Comparison of ENCODE assay signal across 19 mouse cellular contexts in genomic region chr5:100239632-100240031, GRCm38 (mm10).
DNase-seq lines count a peak whose midpoint lies in the region; ATAC-seq lines count a peak whose summit lies in the region.
"Had no signal": no experiment of that assay in that cellular context is flagged by ENCODE, and none has a peak within 500 bp of the region (broad histone marks: within the 10 kb centered on the region; RNA-seq: fewer than 3 reads in every experiment).

No protein-coding gene starts in this region.

- ATAC-seq in midbrain, embryonic 13.5 days: peak; percentile 37; the same call in 1 of the 2 replicates
- no peak for ATAC-seq in midbrain, embryonic 11.5 days (ENCODE audit: low FRiP score)
- ATAC-seq in liver, embryonic 15.5 days (ENCODE audit: insufficient read depth): peak; percentile 47; the same call in 1 of the 2 replicates
- ATAC-seq: forebrain, embryonic 16.5 days; inflammation-experienced regulatory T-cells, adult 6 months had no signal

- no peak overlapping the region for H3K4me3 ChIP-seq in midbrain, embryonic 13.5 days (replicated peaks)
- no peak overlapping the region for H3K4me3 ChIP-seq in midbrain, embryonic 11.5 days (ENCODE audit: low read depth, low read length)
- no peak overlapping the region for H3K4me3 ChIP-seq in liver, embryonic 15.5 days (replicated peaks)
- H3K4me3 ChIP-seq: erythroblast, embryonic 14.5 days had no signal

- no peak for DNase-seq in midbrain, embryonic 11.5 days (ENCODE audit: low spot score, missing footprints)
- DNase-seq in c-Kit-positive CD71-negative TER-119-negative erythroid progenitor cells, embryonic 14.5 days (ENCODE audit: low read depth): peak; percentile 54
- DNase-seq in retina, postnatal 1 day: peak; percentile 90
- DNase-seq in testis, postnatal 10 days (ENCODE audit: low spot score): no peak
- no peak for DNase-seq in adrenal gland, adult 8-10 months
- DNase-seq in spleen, postnatal 14 days (ENCODE audit: low spot score in 2 of 2): no peak
- DNase-seq: cerebellum, adult 9-10 months; heart, postnatal 4 days; layer of hippocampus, postnatal 36 days; left cerebral cortex, postnatal 4 days; lung, embryonic 14.5 days; right cerebral cortex, postnatal 4 days had no signal

- no peaks in the 10 kb centered on the region; the same call in 1 of the 2 replicates for H3K4me1 ChIP-seq in midbrain, embryonic 13.5 days (replicated peaks)
- H3K4me1 ChIP-seq in midbrain, embryonic 11.5 days (ENCODE audit: control insufficient read depth, insufficient read depth, low read length): no peaks in the 10 kb centered on the region; the same call in 1 of the 2 replicates
- H3K4me1 ChIP-seq in liver, embryonic 15.5 days (replicated peaks): peaks cover 3% of the 10 kb centered on the region; the same call in 1 of the 2 replicates

- 50% methylated on average over 7 of the region's 7 CpGs for WGBS in midbrain, embryonic 13.5 days
- WGBS in midbrain, embryonic 11.5 days: 55% methylated on average over 7 of the region's 7 CpGs
- WGBS in liver, embryonic 15.5 days (ENCODE audit: insufficient replicate concordance): 31% methylated on average over 7 of the region's 7 CpGs

- no peak overlapping the region for H3K4me2 ChIP-seq in midbrain, embryonic 13.5 days (replicated peaks)
- H3K4me2 ChIP-seq in midbrain, embryonic 11.5 days: no peak overlapping the region
- H3K4me2 ChIP-seq in liver, embryonic 15.5 days: no peak overlapping the region
- H3K4me2 ChIP-seq: heart, embryonic 11.5 days; lung, embryonic 14.5 days had no signal

- H3K27ac ChIP-seq in midbrain, embryonic 13.5 days: no peak overlapping the region
- no peak overlapping the region for H3K27ac ChIP-seq in midbrain, embryonic 11.5 days (ENCODE audit: low read depth, low read length)
- no peak overlapping the region for H3K27ac ChIP-seq in liver, embryonic 15.5 days (replicated peaks)
- H3K27ac ChIP-seq: macrophage had no signal

- no peak overlapping the region for H3K9ac ChIP-seq in midbrain, embryonic 13.5 days (replicated peaks)
- H3K9ac ChIP-seq in midbrain, embryonic 11.5 days (ENCODE audit: low read length): no peak overlapping the region
- no peak overlapping the region for H3K9ac ChIP-seq in liver, embryonic 15.5 days
- H3K9ac ChIP-seq: lung, embryonic 14.5 days had no signal

- H3K27me3 ChIP-seq in midbrain, embryonic 13.5 days: no peaks in the 10 kb centered on the region
- H3K27me3 ChIP-seq in midbrain, embryonic 11.5 days (ENCODE audit: control insufficient read depth, insufficient read depth, low read length): no peaks in the 10 kb centered on the region
- H3K27me3 ChIP-seq in liver, embryonic 15.5 days: no peaks in the 10 kb centered on the region

- H3K9me3 ChIP-seq in midbrain, embryonic 13.5 days: no peaks in the 10 kb centered on the region
- no peaks in the 10 kb centered on the region for H3K9me3 ChIP-seq in midbrain, embryonic 11.5 days (ENCODE audit: control insufficient read depth, low read length)
- no peaks in the 10 kb centered on the region for H3K9me3 ChIP-seq in liver, embryonic 15.5 days (replicated peaks)

- no peaks in the 10 kb centered on the region for H3K36me3 ChIP-seq in midbrain, embryonic 13.5 days
- no peaks in the 10 kb centered on the region for H3K36me3 ChIP-seq in midbrain, embryonic 11.5 days (ENCODE audit: control insufficient read depth, insufficient read depth, low read length)
- no peaks in the 10 kb centered on the region for H3K36me3 ChIP-seq in liver, embryonic 15.5 days (replicated peaks)

Comparison
In these comparisons a context has a peak if more than half of its experiments do, and no peak if none do; other contexts are left out.
1. DNase-seq: peak in c-Kit-positive CD71-negative TER-119-negative erythroid progenitor cells, embryonic 14.5 days (single experiment) and retina, postnatal 1 day (single experiment); none in midbrain, embryonic 11.5 days (single experiment), testis, postnatal 10 days (single experiment), adrenal gland, adult 8-10 months (single experiment) and spleen, postnatal 14 days (0 of 2).